Mouse (Mus musculus): ENCODE results near the gene Fancc.
"Not testable (repeated sequence)": the region's sequence is repeated elsewhere in the genome, so short reads cannot be mapped to it uniquely, and the experiment has no call there.

Gene Fancc

DNA sequence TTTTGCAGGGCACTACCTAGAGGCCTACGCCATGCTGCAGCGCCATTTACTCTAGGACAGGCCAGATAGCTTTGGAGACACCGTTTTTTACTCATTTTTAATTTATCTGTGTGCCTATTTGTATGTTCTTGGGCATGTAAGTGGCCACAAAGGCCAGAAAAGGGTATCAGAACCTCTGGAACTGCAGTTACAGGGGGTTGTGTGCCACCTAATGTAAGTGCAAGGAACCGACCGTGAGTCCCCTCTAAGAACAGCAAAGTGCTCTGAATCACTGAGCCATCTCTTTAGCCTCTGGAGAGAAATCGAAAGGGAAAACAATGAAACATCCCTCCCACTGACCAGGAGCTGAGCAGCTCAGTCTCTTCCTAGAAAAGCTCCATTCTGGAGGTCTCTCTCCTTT, 174.3 kb downstream of the Fancc start:
- in situ Hi-C loops (cut with MboI, MseI) = no loop called here

GRCm38 (mm10) chr13:63321689-63322088, 175.4 kb downstream of the Fancc start:
- in situ Hi-C loops (cut with MboI, MseI) = no loop called here

DNA sequence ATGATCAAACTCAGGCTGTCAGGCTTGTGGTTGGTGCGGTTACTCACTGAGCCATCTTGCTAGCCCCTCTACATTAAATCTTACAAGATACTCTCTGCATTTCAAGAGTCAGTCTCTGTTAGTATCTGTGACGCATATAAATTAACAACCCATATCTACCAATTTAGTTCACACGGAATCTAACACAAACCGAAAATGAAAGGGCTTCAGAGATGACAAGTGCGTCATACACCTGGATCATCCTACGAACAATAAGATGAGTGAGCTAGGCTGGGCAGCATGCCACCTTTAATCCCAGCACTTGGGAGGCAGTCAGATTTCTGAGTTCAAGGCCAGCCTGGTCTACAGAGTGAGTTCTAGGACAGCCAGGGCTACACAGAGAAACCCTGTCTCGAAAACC, 177.3 kb downstream of the Fancc start:
- in situ Hi-C loops (cut with MboI, MseI) = no loop called here

DNA sequence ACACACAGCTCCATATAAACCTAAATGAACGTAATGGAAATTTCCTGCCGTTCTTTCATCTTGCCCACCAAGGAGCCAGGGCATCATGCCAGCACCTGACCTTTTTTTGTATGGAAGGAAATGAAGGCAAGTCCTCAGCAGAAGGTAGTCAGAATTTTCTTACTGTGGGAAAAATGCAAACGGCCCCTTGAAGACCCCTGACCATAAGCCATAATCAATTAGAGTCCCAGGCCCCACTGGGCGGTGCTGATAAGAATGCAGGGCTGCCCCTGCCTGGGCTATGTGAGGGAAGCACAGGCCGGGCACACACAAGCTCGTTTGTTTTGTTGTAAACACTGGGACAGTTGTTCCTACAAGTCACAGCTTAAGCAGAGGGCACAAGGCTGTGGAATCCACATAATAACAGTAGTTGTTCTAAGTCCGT, 179.4 kb downstream of the Fancc start:
- in situ Hi-C loops (cut with MboI, MseI) = no loop called here

GRCm38 (mm10) chr13:63316407-63316806, 180.7 kb downstream of the Fancc start:
- in situ Hi-C loops (cut with MboI, MseI) = no loop called here

DNA sequence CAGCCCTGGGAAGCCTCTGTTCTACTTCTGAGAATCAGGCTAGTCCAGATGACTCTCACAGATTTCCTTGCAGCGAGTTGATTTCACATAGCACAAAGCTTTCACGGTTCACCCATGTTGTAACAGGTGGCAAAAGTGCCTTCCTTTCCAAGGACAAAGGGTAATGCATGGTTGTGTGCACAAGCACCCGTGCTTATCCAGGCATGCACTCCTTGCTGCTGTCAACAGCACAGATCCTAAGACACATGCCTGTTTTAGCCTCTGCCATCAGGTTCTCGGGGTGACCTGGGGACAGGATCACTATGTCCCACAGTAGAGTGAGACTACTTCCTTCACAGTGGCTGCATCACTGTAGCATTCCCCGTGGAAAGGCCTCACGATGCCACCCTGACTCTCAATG, 181.3 kb downstream of the Fancc start:
- in situ Hi-C loops (cut with MboI, MseI) = no loop called here

DNA sequence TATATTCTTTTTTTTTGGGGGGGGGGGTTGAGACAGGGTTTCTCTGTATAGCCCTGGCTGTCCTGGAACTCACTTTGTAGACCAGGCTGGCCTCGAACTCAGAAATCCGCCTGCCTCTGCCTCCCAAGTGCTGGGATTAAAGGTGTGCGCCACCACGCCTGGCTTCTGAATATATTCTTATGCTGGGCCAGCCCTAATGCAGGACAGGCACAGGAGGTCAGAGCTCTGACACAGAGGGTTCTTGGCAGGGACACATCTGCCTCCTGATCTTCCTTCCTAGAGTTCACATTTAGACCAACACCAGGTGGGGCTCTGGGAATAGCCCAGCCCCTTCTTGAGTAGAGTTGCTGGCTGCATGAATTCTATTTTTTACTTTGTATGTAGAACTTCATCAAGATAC, 182.0 kb downstream of the Fancc start:
- in situ Hi-C loops (cut with MboI, MseI) = not testable (repeated sequence)

- in situ Hi-C loops (cut with MboI, MseI) = no loop called here
Measured at GRCm38 (mm10) chr13:63314608-63314920, 182.5 kb downstream of the Fancc start.

GRCm38 (mm10) chr13:63313748-63314607, 183.1 kb downstream of the Fancc start:
- in situ Hi-C loops (cut with MboI, MseI) = no loop called here

DNA sequence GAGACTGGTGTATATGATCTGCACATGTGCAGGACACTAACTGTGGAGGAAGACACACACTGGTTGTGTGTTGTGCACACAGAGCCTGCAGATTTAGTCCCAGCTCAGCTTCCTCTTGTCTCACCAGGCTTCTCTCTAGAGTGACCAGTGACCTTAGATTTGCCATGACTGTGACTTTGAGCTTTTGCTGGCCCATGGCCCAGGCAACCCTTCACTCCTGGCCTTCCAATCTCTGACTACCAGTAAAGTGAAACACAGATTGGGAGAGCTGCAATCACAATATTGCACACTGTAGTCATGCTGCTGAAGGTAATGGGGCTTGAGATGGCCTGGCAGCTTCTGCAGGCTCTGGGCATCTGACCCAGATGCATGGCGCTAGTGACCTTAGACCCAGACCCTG, 183.8 kb downstream of the Fancc start:
- in situ Hi-C loops (cut with MboI, MseI) = no loop called here

- in situ Hi-C loops (cut with MboI, MseI) = no loop called here
Measured at GRCm38 (mm10) chr13:63311156-63311555, 185.9 kb downstream of the Fancc start.

- in situ Hi-C loops (cut with MboI, MseI) = no loop called here
Measured at GRCm38 (mm10) chr13:63309563-63309962, 187.5 kb downstream of the Fancc start.

DNA sequence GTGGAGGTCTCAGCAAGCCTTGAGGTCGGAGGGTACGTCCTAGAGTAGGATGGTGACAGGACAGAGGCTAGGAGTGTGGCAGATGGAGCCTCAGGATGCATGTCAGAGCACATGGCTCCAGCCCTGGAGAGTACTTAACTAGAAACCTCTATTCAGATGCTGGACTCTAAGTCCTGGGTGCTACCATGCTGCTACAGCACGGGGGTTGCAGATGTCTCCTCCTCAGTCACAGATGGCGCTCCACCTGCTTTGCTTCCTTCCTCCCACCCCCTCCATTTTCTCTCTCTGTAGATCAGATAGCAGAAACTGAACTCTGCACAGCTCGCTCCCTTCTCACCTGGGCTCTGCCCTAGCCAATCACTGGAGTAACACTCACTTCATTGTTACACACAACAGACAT, 190.3 kb downstream of the Fancc start:
- in situ Hi-C loops (cut with MboI, MseI) = no loop called here

- in situ Hi-C loops (cut with MboI, MseI) = no loop called here
Measured at GRCm38 (mm10) chr13:63305160-63306011, 191.7 kb downstream of the Fancc start.

GRCm38 (mm10) chr13:63304799-63305159, 192.3 kb downstream of the Fancc start:
- in situ Hi-C loops (cut with MboI, MseI) = no loop called here

GRCm38 (mm10) chr13:63304124-63304792, 192.8 kb downstream of the Fancc start:
- in situ Hi-C loops (cut with MboI, MseI) = no loop called here

DNA sequence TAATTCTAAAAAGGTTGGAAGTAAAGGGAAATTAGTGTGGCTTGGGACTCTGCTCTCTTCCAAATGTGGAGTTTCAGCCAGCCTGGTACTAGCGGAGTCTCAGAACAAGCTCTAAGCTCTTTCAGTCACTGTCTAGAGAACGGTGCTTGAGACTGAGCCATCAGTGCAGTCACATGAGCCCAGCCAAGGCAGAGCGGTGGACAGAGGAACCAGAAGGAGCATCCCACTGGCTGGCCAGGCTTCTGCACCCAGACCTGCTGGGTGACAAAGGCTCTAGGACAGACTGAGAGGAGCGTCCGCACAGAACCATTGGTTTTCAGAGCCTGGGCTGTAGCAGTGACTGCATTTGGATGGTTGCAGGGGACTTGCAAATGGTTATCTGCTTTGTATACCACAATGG, 194.7 kb downstream of the Fancc start:
- in situ Hi-C loops (cut with MboI, MseI) = no loop called here

GRCm38 (mm10) chr13:63301764-63302209, 195.3 kb downstream of the Fancc start:
- in situ Hi-C loops (cut with MboI, MseI) = no loop called here

GRCm38 (mm10) chr13:63300929-63301328, 196.1 kb downstream of the Fancc start:
- in situ Hi-C loops (cut with MboI, MseI) = no loop called here

DNA sequence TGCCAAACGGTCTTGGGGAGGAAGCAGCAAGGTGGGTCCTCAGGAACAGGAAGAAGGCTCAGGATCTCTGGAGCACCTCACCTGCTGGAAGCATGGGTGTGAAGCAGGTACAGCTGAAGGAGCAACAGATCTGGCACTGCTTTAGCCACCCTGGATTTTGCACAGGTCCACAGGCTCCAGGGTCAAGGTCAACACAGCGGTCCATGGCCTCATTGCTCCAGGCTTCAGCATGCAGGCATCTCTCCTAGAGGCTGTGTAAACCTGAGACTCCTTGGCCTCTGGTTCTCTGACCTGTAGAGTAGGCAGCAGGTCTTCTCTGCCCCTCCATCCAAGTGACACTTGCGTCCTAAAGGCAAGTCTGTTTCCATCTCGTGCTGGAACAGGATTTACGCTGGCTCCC, 198.1 kb downstream of the Fancc start:
- in situ Hi-C loops (cut with MboI, MseI) = no loop called here

DNA sequence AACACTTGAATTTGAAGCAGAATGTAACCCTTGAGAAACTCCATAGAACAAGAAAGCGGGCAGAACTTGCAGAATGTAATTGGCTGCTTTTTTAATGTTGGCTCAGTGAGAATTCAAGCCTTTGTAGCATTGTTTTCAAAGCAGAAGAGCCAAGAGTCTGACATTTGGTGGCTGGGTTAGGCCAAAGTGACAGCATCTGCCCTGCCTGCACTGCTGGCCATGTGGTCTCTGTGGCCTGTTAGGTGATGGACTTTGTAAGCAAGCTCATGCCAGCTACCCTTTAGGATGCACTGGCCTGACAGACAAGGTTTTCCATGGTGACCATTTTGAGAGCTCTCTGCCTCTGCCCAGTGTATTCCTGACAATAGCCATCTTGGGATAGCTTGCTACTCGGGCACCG, 199.1 kb downstream of the Fancc start:
- in situ Hi-C loops (cut with MboI, MseI) = no loop called here

DNA sequence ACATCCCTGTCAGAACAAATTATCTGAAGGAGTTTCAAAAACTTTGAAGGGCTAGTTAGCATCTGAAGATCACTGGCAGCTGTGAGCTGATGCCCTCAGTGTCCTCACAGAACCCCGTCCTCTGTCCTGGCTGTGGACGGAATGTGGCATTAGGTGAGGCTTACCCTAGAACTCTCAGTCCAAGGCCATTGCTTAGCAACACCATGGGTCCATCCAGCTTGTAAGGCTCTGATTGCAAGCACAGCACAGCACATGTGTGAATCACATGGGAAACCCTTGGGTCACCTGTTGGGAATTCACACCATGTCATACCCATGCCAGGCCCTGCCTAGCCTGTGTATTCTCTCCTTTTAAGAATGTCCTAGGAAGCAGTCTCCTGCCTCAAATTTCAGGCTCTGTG, 200.1 kb downstream of the Fancc start:
- in situ Hi-C loops (cut with MboI, MseI) = no loop called here

Measured in T-helper 2 cell (primary cell).